Mouse (Mus musculus) Muller cell, postnatal 12 days (primary cell): ENCODE measurements at regions not wholly inside any gene's neighbourhood (a gene's known extent, or its start where the extent isn't known, plus 50 kb on each side); places are given as distances from the start of the nearest gene placed in this dataset.

Experiments
- DNase-seq: peaks from one replicate; pipeline ENCODE4 v3.0.0-alpha.2; 2015; ENCODE audit errors: inconsistent ontology term

DNA sequence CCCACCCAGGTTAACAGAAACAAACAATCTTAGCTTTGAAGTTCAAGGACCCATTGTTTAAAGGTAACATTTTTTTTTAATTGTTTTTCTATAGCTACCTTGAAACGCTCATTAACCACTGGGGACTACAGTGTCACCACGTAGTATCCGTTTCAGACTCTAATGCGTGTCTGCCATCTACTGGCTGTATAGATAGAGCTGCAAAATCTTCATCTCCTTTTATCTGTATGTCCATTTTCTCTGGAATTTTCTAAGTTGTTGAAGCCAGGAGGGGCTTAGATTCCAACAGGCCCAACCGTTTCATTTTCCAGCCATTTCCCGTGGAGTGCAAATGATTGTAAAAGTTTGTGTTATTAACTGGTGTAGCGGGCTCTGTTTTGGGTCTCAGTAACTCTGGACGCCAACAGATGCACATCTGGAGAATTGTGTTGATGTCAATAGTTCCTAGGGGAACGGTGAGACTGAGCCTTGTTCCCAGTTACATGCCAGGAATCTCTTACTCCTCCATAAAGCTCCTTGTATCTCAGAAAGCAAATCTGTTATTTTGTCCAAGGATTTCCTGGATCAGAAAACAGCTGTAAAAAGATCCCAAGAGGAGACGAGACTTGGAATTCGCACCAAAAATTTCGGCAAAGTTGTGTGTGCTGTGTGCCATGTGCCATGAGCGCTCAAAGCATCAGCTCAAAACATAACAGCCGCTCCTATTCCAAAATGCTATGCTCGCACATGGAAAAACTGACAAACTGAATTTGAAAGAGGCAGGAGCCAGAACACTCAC, 158.8 kb upstream of the Phyhipl start:
- DNase-seq, result peak; percentile 11

DNA sequence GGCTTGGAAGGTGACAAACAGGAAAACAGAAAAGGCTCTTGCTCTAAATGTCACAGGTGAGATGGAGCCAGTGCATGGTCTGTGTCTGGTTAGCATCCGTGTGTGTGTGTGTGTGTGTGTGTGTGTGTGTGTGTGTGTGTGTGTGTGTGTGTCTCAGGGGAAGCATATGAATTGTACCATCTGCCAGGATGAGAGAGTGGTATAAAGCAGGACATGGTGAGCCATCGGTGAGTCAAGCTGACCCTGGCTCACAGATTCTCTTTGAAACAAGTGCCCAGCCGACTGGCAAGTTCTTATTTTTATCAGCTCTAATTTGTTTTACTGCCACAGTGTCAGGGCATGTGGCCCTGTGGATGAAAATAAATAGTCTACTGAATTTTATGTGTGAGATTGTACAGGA, 153.6 kb upstream of the Phyhipl start:
- no peak for DNase-seq

DNA sequence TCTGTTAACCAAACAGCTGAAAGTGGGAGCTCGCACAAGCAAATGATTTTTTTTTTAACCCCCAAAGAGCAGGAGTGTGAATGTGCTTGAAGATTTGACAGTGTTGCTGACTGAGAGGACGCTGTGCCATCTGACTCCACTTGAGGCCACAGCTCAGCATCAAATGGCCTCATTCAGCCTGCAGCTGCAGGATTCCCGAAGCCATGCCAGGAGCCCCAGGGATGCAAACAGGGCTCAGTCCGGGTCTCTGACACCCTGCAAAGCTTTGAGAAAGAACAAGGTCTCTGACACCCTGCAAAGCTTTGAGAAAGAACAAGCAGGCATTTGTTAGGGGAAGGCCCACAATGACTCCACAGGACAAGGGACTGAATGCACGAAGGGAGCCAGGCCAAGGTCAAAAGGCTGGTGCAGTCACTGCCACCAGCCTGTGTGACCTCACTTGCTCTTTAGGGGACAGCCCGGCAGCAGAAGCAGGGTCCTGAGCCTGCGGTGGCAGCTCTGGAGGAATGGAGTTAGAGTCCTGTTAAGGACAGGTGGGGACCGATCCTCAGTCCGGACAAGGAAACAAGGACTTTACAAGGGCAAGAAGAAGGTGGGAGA, 151.1 kb upstream of the Phyhipl start:
- DNase-seq, result no peak

DNA sequence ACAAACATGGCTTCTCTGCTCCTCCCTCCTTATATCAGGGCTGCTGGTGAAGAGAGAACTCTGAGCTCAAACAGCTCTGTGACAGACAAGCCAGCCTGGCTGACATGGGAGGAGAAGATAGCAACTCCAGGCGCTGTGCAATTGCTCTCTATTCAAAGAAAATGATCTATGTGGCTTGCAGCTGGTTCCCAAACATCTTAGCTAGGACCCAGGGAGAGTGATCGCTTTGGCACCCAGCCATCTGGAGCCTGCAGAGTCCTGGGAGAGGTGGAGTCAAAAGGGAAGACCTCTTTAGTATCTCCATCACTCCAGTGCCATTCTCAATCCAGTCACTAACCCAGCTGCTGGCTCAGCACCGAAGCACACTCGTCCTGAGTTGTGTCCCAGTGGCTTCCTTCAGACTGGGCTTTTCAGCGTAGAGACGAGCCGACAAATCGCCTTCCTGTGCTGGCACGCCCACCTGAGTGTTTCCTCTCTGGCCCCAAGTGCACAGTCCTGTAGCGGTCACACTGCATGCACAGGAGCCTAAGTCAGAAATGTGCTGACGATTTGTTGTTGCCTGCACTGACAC, 145.1 kb upstream of the Phyhipl start:
- DNase-seq, result no peak

DNA sequence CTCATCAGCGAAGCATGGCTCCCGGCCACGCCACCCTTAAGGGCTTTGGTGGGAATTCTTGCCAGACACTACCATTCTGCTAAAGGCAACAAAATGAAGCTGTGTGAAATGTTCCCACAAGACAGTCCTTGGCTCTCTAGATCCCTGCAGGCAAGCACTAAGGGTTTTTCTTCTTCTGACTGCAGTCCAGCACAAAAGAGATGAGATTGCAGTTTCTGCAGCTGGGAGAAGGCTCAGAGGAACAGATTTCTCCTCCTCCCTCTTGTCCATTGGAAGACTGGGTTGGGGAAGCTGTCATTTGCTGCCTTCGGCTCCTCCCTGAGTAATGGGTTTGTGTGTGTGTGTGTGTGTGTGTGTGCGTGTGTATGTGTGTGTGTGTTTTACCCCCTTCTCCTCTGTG, 144.1 kb upstream of the Phyhipl start:
- DNase-seq, result no peak

DNA sequence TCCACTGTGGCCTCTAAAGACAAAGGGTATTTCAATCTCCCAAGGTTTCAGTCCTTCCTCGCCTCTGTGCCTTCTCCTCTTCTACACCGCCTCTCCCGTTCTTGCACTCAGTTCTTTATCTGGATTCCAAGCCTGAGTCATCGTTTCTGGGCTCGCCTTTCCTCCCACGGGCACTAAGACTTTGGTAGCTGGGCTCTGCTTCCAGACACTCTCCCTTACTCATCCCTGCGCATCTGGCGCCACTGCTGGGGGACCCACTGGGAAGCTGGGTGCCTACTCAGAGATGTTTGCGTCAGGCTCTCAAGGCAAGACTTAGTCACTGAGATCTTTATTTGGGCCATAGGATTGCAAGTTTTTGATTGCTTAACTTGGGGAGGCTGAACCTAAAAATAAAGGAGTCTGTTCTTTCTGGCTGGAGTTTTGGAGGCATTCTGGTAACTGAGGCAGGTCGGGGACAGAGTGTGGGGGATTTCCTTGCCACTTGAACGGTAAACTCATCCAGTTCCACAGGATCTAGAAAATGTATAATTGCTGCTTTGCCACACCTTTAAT, 143.5 kb upstream of the Phyhipl start:
- DNase-seq, result no peak

DNA sequence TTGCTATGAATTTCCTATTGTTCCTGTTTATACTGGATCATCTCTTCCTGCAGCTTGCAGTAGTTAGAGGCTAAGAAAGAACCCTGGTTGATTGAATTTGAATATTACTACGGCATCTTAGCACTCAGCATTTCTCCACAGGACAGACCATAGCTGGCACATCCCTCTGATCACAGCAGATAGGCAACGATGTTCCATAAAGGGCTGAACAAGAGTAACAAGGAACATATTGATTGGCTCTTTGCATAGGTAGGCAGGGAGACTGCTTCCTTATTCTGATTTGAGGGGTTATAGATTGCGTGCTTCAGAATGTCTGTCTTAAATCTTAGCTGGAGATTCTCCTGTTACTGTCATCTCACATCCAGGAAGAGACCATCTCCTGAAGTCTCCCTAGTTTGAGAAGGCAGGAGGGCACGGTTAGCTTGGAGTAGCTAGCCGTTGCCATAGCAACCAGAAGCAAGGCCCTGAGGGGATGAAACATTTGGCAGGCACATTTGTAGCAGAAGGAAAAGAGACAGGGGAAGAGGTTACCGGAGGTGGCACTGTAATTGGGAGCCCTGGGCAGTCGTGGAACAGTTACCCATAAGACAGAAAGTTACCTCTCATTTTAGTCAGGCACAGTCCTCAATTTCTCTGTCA, 133.2 kb upstream of the Phyhipl start:
- peak; percentile 25 for DNase-seq

DNA sequence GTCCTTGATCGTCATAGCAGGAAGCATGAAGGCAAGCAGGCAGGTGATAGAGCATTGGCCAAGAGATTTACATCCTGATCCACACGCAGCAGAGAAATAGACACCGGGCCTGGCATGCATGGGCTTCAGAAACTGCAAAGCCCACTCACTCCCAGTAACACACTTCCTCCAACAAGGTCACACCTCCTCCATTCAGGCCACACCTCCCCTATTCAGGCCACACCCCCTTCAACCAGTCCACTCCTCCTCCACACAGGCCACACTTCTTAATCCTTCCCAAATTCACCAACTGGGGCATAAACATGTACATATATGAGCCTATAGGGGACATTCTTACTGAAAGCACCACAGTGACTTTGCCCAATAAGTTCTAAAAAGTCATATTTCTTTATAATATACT, 125.3 kb upstream of the Phyhipl start:
- DNase-seq, result no peak

DNA sequence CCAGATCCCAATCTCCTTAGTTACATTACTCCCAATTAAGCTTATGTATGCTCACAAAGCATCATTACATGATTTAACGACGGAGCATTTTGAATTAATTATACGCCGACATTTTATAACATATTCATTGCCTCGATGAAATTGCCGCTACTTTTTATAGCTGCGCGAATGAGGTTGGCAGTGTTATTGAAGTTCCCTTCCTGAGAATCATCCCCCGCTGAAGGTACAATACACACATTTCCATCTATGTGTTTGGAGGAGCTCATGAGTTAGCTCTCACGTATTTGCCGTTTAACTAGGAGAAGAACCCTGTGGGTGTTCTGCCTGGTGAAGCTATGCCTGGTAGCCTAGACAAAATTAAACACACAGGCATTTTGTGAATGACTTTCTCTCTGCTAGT, 122.8 kb upstream of the Phyhipl start:
- no peak for DNase-seq

DNA sequence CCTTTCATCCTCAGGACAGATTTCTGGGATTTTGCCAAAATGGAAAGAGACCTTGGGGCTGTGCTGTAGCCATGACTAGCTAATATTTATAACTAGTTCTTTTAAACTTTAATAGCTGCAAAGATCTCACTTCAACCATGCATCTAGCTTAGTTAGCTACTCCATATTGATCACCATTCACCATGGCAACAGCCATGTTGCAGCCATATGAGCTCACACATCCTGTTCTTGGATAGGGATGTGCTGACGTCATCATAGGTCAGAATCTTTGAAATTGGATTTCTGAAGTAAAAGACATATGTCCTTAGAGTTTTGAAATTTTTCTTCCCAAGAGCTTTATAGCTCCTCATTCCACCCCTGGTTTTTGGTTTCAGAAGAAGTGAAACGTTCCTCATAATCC, 118.8 kb upstream of the Phyhipl start:
- DNase-seq, result no peak

DNA sequence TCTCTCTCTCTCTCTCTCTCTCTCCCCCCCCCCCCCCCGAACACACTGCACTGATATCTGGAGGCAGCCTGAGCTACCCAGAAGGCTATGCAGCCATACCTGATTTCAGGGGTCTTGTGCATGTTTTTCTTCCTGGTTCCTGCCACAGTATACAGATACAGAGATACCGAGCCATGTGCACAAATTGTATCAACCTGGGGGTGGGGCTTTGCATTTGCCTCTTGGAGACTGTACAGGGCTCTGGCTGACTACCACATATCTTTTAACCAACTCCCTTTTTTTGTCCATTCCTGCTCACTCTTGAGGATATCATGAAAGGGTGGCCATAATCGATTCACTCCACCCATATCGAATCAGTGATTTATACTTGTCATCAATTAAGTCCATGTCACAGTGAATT, 118.4 kb upstream of the Phyhipl start:
- DNase-seq, result no peak

DNA sequence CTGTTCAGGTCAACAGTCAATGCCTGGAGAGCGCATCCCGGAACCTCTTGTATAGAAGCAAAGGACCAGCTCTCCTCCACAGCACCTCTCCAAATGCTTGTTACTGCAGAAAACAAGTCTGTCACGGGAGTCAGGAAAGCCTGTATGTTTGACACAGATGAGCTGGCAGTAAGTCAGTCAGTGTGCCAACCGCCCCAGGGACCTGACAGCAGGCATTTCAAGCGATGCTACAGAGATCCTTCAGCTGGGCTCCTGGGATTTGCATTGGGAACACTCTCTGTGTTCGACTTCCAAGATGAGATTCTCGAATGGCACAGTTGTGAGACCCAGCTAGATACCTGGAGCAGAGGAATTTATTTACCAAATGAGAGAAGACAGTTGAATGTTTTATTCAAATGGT, 111.7 kb upstream of the Phyhipl start:
- no peak for DNase-seq

DNA sequence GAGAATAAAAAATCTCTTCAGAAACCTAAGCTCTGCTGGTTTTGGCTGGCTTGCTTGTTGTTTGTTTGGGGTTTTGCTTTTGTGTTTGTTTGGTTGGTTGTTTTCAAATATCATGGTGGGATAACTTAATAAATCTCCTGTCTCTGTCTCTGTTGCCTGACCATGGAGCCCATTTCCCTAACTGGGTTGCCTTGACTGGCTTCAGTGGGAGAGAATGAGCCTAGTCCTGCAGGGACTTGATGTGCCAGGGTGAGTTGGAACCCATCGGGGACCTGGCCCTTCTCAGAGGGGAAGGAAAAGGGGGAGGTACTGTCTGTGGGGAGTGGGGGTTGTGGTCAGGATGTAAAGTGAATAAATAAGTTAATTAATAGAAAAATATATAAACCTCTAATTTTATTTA, 111.1 kb upstream of the Phyhipl start:
- DNase-seq, result no peak

DNA sequence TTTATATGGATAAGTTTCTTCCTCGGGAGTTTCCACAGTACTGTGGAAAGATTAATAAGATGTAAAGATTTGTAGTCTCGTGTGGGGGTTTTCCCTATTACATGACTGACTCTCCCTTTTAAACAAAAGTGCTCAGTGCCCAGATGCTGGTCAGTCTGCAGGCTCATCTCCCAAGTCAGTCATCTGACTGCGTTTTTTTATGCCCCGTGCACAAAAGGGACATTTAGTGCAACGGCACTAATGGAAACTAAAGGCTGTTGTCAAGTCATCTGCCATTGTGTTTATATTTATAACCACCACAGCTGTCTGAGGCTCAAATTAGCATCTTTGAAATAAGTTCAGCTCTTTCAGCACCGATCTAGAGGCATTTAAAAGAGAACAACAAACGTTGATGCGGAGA, 110.7 kb upstream of the Phyhipl start:
- DNase-seq, result no peak

DNA sequence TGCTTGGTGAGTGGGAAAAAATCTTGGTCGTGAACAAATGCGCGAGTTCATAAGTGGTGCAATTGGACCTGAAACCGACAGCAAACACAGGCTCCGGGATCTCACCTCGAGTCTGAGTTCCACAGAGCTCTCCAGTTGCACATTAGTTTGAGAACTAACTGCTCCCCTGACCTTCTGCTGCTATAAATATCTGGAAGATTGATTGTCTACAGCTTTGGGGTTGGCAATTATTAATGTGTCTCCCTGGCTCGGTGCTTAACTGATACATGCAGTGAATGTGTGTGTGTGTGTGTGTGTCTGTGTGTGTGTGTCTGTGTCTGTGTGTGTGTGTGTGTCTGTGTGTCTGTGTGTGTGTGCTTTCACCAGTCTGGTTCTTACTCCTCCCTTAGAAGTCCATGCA, 107.4 kb upstream of the Phyhipl start:
- no peak for DNase-seq

DNA sequence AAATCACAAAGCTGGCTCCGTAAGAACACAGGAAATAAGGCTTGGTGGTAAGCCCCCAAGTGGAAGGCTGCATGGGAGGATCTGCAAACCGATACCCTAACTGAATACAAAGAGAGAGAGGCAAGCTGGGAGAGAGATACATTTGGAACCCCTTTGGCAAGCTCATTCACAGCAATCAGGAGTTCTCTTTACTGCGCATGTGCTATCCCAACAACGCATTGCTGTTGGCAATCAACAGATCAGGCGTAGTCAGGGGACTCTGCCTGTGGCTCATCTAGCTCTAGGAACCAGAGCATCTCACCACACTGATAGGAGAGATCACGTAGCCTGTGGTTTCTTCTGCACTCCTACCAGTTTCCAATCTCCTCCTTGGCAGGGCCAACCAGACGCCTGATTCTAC, 103.9 kb upstream of the Phyhipl start:
- DNase-seq, result no peak

DNA sequence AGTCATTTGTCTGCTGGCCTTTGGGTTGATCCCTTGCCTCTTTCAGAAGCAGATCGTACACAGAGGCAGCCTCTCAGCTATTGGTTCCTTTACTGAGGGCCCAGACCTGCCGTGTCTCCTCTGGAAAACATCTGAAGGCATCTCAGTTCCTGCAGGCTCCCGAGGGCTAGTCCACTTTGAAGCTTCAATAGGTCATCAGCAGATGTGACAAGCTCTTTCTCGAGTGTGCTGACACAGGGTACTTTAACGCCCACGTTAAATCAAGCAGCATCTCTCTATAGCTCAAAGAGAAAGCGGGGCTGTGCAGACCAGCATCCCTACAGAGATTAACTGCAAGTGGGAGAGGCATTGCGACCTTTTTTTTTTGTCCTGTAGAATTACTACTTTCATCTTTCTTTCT, 96.0 kb upstream of the Phyhipl start:
- no peak for DNase-seq

DNA sequence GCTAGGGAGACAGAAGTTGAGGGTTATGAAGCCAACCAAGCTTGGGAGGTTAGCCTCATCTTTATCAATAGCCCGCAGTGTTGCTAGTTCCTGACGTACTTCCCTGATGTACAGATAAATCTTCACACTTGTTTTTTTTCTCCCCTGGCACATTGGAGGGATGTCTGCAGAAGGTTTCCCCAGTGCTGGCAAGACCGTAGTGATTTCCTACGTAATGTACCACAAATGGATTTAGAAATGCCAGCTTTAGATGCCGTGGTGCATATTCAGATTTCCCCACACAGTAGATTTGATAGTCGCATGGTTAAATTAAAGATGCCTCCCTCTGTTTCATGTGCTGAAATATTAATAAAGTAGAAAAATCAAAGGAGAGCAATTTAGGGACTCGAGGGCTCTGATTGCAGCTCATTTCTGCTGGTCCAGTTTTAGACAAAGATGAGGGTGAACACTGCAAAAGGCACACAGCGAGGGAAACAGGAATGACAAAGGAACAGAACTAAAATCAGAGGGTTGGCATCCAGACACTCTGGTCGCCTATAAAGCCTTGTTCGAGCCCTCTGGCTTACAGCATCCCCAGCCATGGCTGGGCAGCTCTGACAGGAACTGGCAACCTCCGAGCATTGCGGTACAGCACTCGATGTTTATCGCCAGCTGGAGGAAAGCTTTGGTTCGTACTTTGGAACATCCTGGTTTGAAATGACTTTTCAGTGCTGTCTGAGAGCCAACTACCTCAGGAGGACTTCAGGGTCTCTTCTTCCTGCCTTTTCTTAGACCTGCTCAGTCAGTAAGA, 94.8 kb upstream of the Phyhipl start:
- no peak for DNase-seq

DNA sequence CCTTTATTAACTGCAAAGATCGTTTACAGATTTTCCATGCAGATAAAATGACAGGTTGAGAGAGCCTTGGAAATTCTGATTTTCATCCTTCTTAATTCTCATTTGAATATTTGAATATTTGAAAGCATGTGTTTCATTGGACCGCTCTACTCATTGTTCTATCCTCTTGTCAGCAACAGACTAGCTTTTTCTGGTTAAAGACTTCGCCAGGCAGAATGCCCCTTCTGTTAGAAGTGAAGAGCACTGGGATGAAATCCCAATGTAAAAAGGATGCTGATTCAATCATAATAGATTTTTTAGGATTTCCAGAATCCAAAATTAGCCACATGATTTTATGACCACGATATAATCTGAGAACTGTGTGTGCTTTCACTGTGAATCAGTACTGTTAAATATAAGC, 90.8 kb upstream of the Phyhipl start:
- no peak for DNase-seq

DNA sequence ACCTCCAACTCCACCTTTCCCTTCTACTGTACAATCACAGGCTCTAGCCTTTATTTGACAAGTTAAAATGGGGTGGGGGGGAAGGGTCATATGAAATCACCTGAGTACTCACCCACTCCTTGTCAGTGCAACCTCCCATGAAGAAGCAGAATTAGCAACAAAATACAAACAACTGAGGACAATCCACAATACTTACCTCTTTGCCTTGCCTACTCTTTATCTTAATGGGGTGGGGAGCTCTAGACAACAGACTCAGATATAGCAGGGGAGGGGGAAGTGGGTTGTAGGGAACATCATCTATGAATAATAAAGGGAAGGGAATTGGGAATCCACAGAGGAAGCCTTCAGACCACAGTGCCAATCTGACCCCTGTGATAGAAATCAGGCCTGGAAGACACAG, 86.1 kb upstream of the Phyhipl start:
- no peak for DNase-seq

DNA sequence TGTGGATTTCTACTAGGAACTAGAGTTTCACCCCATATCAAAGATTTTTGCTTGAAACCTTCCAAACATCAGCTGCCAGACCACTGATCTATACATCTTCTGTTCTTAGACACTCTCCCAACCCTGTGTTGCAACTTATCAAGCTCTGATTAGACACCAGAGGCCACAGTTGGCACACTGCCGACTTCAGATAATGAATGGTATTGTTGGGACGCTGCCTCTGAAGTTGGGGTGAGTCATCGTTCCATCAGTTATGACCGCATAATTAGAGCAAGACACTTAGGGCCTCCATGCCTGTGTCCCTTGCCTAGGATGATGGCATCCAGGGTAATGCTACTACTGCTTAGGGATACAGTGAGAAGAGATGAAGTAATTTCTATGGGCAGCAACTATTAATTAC, 84.3 kb upstream of the Phyhipl start:
- DNase-seq, result peak; percentile 96
